Mouse (Mus musculus): Measurements from ENCODE around the gene Slco4a1.

DNA sequence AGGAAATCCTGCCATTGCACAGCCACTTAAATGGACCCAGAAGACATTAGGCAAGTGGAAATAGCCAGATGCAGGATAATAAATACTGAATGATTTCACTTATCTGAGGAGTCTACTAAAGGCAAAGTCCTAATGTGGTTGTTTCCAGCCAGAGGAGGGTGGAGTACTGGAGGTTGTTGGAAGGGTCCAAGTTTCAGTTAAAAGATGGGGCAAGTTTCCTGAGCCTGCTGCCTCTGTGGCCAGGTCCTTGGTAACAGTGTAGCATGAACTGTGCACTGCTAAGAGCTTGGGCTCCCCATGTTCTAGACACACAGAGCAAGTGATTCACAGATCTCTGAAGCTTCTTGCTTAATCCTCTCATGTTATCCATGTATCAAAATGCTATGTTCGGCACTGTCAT lies 10.1 kb upstream of the Slco4a1 start:
- TF ChIP-seq HCFC1 (IDR thresholded peaks at IDR 0.05; ENCODE audit: borderline replicate concordance, insufficient read depth, low read length) (no peak), ZNF384 (IDR thresholded peaks at IDR 0.05; ENCODE audit: low read depth, low read length) (no peak)

Measured in ES-E14 (cell line).